Mouse (Mus musculus) thymus, adult 2 months (tissue): ENCODE measurements around the gene Dnah8. TPM values are rescaled to one million over a fixed set of nuclear protein-coding genes. Genes with fewer than 3 reads are reported as not detected.

Source experiments
- DNase-seq: peaks from one replicate; pipeline ENCODE4 v3.0.0; 2021
- H3K27ac ChIP-seq: fragments of 200-500 bp; 2 replicates; pipeline ENCODE4 v1.5.1; 2012; ENCODE audit warnings: low read length, control low read depth; ENCODE audit not compliant: control insufficient read depth, insufficient read depth
- H3K27me3 ChIP-seq: fragments of 200-500 bp; 2 replicates; pipeline ENCODE4 v1.6.1; 2012; ENCODE audit warnings: mild to moderate bottlenecking, low read length, moderate library complexity, mixed read lengths; ENCODE audit not compliant: control insufficient read depth, insufficient read depth
- H3K36me3 ChIP-seq: fragments of 200-500 bp; 2 replicates; pipeline ENCODE4 v1.6.1; 2012; ENCODE audit warnings: mild to moderate bottlenecking, low read length, moderate library complexity; ENCODE audit not compliant: control insufficient read depth, insufficient read depth
- H3K4me1 ChIP-seq: fragments of 200-500 bp; replicated peaks from 2 replicates; pipeline ENCODE4 v1.6.1; 2012; ENCODE audit warnings: low read length; ENCODE audit not compliant: control insufficient read depth, insufficient read depth
- H3K4me3 ChIP-seq: fragments of 200-500 bp; 2 replicates; pipeline ENCODE4 v1.5.1; 2012; ENCODE audit warnings: mild to moderate bottlenecking, low read length, control low read depth, moderate library complexity; ENCODE audit not compliant: control insufficient read depth, insufficient read depth
- CTCF ChIP-seq: fragments of 200-500 bp; IDR thresholded peaks from 2 replicates; pipeline ENCODE4 v1.5.1; 2012; ENCODE audit warnings: mild to moderate bottlenecking, control low read depth, low read length, moderate library complexity, borderline replicate concordance; ENCODE audit not compliant: control insufficient read depth, poor library complexity, insufficient read depth; ENCODE audit errors: extremely low read depth
- POLR2A ChIP-seq: fragments of 200-500 bp; IDR thresholded peaks from 2 replicates; pipeline ENCODE4 v1.6.1; 2012; ENCODE audit warnings: mild to moderate bottlenecking, low read length, control low read depth, moderate library complexity; ENCODE audit not compliant: control insufficient read depth, poor library complexity, insufficient read depth; ENCODE audit errors: extremely low read depth
- WGBS: fragments of 180-500 bp; shearing (Covaris S2); methylation state at CpG from one replicate; pipeline ENCODE4 v1.1.7; 2018; 5-methylcytosine and 5-hydroxymethylcytosine counted together
- polyA plus RNA-seq: library from polyadenylated mRNA; depleted of rRNA; stranded (reverse); fragments of >200 nt; gene quantifications from 2 replicates; pipeline ENCODE4 v1.2.3, GENCODE M21; 2012

Dnah8 gene
- polyA plus RNA-seq, 1 experiment: 58.4 TPM

DNA sequence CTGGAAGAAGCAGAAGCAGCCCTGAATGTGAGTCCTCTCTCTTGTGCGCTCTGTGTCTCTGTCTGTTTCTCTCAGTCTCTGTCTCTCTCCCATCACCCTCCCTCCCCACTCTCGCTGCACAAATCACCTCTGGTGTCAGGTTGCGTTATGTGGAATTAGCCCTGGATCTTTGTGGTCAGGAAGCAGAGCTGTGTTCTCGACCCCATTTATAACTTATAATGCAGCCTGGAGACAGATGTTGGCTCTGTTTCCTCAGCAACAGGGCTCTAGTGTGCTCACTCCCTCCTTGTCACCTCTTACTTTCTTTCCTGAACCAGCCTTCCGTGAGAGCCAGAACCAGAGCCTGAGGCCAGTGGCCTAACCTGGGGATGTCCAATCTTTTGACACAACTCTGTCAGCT is 150.9 kb downstream of the Dnah8 start:
- no peak for DNase-seq

GRCm38 (mm10) chr17:30781046-30781445 is 156.9 kb downstream of the Dnah8 start:
- no peak overlapping the region for H3K4me3 ChIP-seq
- H3K27ac ChIP-seq: no peak overlapping the region
- WGBS: 91% methylated on average over 8 of the region's 8 CpGs
- TF ChIP-seq POLR2A (no peak), CTCF (no peak)
- peaks cover 36% of the 10 kb centered on the region for H3K36me3 ChIP-seq
- no peak for DNase-seq
- no peaks in the 10 kb centered on the region for H3K27me3 ChIP-seq
- H3K4me1 ChIP-seq: no peaks in the 10 kb centered on the region

More for the DNA sequence above, 150.9 kb downstream of the Dnah8 start:
- WGBS: 74% methylated on average over 5 of the region's 5 CpGs
- H3K27me3 ChIP-seq: no peaks in the 10 kb centered on the region
- H3K27ac ChIP-seq: no peak overlapping the region
- H3K36me3 ChIP-seq: peaks cover 24% of the 10 kb centered on the region
- no peaks in the 10 kb centered on the region for H3K4me1 ChIP-seq
- TF ChIP-seq CTCF (no peak), POLR2A (no peak)
- H3K4me3 ChIP-seq: no peak overlapping the region

GRCm38 (mm10) chr17:30782286-30782685 is 158.1 kb downstream of the Dnah8 start:
- Histone ChIP-seq H3K27me3 (no peaks in the 10 kb centered on the region), H3K4me3 (no peak overlapping the region), H3K36me3 (peaks cover 32% of the 10 kb centered on the region), H3K4me1 (no peaks in the 10 kb centered on the region), H3K27ac (no peak overlapping the region)
- no peak for TF ChIP-seq POLR2A
- TF ChIP-seq CTCF: no peak
- DNase-seq: no peak
- 94% methylated on average over 14 of the region's 14 CpGs for whole genome bisulfite sequencing

DNA sequence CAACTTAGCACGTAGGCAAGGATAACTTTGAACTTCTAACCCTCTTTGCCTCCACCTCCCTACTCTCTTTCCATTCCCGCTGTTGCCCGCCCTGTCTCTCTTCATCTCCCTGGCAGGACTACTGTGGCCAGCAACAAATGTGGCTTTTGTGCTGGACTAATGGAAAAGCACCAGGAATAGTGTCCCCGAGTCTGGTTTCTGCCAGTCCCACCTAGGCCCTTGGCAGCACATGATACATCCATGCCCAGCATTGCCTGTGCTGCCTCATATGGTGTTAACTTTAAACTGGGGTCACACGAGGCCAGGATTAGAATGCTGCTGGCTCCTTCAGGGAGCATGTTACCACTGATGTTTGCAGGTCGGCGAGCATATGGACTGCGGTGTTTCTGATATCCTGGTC is 164.2 kb downstream of the Dnah8 start:
- DNase-seq: no peak
- H3K27ac ChIP-seq: no peak overlapping the region
- H3K36me3 ChIP-seq: peaks cover 21% of the 10 kb centered on the region
- 98% methylated on average over 8 of the region's 8 CpGs for WGBS
- no peaks in the 10 kb centered on the region for H3K27me3 ChIP-seq
- H3K4me1 ChIP-seq: no peaks in the 10 kb centered on the region
- no peak overlapping the region for H3K4me3 ChIP-seq
- TF ChIP-seq POLR2A: no peak
- TF ChIP-seq CTCF: no peak

GRCm38 (mm10) chr17:30790816-30791215 is 166.7 kb downstream of the Dnah8 start:
- Histone ChIP-seq H3K4me3 (no peak overlapping the region), H3K27ac (no peak overlapping the region), H3K36me3 (peaks cover 17% of the 10 kb centered on the region), H3K4me1 (no peaks in the 10 kb centered on the region), H3K27me3 (no peaks in the 10 kb centered on the region)
- TF ChIP-seq POLR2A: no peak
- WGBS: 93% methylated on average over 7 of the region's 7 CpGs
- no peak for DNase-seq

DNA sequence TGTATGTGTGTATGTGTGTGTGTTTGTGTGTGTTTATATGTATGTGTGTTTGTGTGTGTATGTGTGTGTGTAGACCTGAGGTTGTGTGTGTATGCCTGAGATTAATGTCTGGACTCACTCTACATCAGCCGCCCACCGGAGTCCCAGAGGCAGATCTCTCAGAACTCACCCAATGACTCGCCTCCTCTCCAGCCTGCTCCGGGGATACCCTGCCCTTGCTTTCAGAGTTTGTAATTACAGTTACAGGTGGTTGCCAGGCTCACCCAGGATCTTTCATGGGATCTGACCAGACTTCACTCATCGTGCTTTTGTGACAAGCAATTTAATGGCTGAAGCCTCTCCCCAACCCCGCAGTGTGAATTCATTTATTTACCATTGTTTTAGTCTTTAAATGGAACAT is 168.2 kb downstream of the Dnah8 start:
- WGBS: 96% methylated on average over 6 of the region's 6 CpGs
- Histone ChIP-seq H3K4me1 (no peaks in the 10 kb centered on the region), H3K27me3 (no peaks in the 10 kb centered on the region), H3K36me3 (peaks cover 10% of the 10 kb centered on the region; the same call in 1 of the 2 replicates), H3K4me3 (no peak overlapping the region), H3K27ac (no peak overlapping the region)
- no peak for TF ChIP-seq CTCF
- TF ChIP-seq POLR2A: no peak
- DNase-seq: no peak

DNA sequence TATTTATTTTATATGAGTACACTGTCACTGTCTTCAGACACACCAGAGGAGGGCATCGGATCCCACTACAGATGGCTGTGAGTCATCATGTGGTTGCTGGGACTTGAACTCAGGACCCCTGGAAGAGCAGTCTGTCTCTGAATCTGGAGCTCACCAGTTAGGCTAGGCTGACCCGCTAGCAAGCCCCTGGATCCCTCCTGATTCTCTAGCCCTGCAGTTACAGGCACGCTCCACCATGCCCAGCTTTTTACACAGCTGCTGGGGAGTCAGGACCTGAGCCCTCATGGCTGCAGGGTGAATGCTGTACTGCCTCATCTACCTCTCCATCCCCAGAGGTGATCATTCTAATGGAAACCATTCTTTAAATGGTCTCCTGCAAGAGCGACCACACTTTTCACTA is 172.5 kb downstream of the Dnah8 start:
- Histone ChIP-seq H3K4me3 (no peak overlapping the region), H3K27ac (no peak overlapping the region), H3K36me3 (peaks cover 14% of the 10 kb centered on the region; the same call in 1 of the 2 replicates), H3K27me3 (no peaks in the 10 kb centered on the region), H3K4me1 (no peaks in the 10 kb centered on the region)
- WGBS: 100% methylated on average over 4 of the region's 4 CpGs
- no peak for TF ChIP-seq POLR2A
- no peak for DNase-seq

DNA sequence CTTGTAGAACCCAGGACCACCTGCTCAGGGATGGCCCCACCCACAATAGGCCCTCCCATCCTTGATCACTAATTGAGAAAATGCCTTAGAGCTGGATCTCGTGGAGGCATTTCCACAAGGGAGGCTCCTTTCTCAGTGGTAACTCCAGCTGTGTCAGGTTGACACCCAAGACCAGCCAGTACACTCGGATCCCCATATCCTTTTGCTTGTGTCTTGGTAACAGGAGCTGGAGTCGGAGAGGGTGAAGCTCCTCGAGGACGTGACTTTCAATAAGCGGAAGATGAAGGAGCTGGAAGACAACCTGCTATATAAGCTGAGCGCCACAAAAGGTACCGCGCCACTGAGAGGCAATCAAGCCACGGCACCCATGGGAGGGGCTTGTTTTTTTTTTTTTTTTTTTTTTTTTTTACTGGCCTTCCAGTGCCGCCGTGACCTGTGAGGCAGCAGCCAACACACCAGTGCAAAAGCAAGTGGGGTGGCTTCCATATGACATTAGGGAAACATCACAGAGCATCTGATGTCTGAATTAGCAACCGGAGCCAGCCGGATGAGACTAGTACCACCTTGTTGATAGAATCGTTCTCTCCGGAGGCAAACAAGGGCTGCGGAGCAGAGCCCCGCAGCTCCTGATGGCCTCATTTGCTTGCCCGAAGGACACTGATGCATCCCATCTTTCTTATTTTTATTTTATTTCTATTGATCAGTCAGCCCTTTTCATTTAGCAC is 176.3 kb downstream of the Dnah8 start:
- Histone ChIP-seq H3K27ac (no peak overlapping the region), H3K4me1 (no peaks in the 10 kb centered on the region), H3K4me3 (no peak overlapping the region), H3K36me3 (peaks cover 10% of the 10 kb centered on the region), H3K27me3 (no peaks in the 10 kb centered on the region)
- no peak for DNase-seq
- TF ChIP-seq CTCF: no peak
- TF ChIP-seq POLR2A: no peak
- WGBS: 94% methylated on average over 19 of the region's 19 CpGs
